Mouse (Mus musculus): ENCODE data around the gene Bglap. TPM values are rescaled to one million over a fixed set of nuclear protein-coding genes. Genes with fewer than 3 reads are reported as not detected.
"Not testable (repeated sequence)": the region's sequence is repeated elsewhere in the genome, so short reads cannot be mapped to it uniquely, and the experiment has no call there.

Gene Bglap
- polyA plus RNA-seq, 1 experiment = not detected

DNA sequence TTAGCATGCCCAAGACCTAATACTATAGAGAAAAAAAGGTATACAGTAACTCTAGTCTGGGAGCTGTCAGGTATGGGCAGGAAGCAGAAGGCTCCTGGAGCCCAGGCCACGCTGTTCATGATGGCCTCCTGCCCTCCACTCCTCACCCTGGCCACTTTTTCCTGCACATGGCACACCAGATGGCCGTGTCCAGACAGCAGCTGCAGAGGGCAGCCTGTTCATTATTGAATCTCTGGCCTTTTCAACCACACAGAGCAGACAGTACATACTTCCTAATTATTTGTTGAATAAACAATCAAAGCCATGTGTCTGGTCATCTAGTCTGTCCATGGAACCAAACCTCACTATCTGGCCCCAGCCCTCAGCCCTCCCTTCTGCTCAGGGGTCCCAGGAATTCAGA lies 14.4 kb upstream of the Bglap start:
- H3K4me3 ChIP-seq (ENCODE audit: insufficient read depth, low read length) = no peak overlapping the region
- H3K27ac ChIP-seq (ENCODE audit: insufficient read depth, low read length) = no peak overlapping the region
- TF ChIP-seq POLR2A (IDR thresholded peaks at IDR 0.05; ENCODE audit: low read depth, low read length) (no peak), CTCF (IDR thresholded peaks at IDR 0.05; ENCODE audit: borderline replicate concordance, insufficient read depth, low read length) (no peak)
- H3K4me1 ChIP-seq (ENCODE audit: control insufficient read depth, insufficient read depth, low read length) = no peaks in the 10 kb centered on the region

DNA sequence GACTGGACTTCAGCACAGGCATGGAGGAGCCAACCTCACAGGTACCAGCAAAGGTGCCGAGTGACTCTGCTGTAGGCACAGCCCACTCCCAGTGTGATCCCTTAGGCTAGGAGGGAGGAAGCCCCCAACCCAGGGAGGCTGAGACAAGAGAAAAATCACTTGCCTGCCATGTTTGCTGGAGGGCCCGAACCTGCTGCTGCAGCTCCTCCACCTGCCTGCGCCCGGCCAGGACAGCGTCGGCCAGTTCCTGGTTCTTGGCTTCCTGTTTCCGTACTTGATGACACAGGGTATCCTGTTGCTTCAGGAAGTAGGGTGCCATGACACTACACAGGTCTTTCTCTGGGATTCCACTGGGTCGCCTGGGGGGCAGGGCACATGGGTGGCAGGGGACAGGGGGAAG lies 11.5 kb upstream of the Bglap start:
- H3K4me1 ChIP-seq (ENCODE audit: control insufficient read depth, insufficient read depth, low read length) = no peaks in the 10 kb centered on the region
- TF ChIP-seq CTCF (IDR thresholded peaks at IDR 0.05; ENCODE audit: borderline replicate concordance, insufficient read depth, low read length) (no peak), POLR2A (IDR thresholded peaks at IDR 0.05; ENCODE audit: low read depth, low read length) (no peak)
- H3K27ac ChIP-seq (ENCODE audit: insufficient read depth, low read length) = no peak overlapping the region
- no peak overlapping the region for H3K4me3 ChIP-seq (ENCODE audit: insufficient read depth, low read length)

DNA sequence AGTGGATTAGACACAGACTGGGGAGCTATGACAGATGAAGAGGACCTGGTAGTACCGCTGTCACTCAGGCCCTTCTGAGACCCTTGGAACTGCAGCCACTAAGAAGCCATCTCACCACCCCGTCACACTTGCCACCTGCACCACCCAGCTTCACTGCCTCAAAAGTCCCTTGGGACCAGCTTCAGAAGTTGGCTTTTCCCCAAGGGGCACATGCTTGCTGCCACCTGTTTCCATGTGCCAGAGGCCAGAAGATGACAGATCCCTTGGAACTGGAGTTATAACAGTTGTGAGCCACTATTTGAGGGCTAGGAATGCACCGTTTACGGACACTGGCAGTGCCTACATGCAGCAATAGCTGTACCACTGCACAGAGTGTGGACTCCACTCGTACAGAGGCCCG lies 11.0 kb upstream of the Bglap start:
- no peak for TF ChIP-seq CTCF (IDR thresholded peaks at IDR 0.05; ENCODE audit: borderline replicate concordance, insufficient read depth, low read length)
- no peak for TF ChIP-seq POLR2A (IDR thresholded peaks at IDR 0.05; ENCODE audit: low read depth, low read length)
- Histone ChIP-seq H3K4me3 (ENCODE audit: insufficient read depth, low read length) (no peak overlapping the region), H3K27ac (ENCODE audit: insufficient read depth, low read length) (no peak overlapping the region), H3K4me1 (ENCODE audit: control insufficient read depth, insufficient read depth, low read length) (no peaks in the 10 kb centered on the region)

DNA sequence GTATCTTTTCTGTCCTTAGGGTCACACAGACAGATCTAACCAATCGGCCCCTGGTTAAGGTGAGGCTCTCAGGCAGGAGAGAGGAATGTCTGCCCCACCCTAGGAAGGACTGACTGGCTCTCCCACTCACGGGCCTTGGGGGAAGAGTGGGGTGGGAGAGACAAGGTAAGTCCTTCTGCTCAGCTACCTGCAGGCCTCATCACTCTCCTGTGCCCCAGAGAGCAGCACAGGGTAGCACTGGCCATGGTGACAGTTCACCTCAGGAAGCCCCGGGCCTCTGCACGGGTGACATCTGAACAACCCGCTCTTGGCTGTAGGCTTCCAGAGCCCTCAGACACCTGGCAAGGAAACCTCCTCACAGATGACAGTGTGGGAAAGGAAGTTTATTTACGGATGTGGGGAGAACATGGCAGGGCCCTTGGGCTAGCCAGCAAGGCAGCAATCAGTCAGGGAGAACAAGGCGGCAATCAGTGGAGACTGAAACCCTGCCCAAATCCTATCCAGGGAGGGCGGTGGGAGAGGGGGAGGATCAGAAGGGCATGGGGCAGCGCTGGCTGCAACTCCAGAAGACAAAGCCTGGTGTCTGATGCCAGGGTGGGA lies 9.6 kb upstream of the Bglap start:
- no peak for TF ChIP-seq CTCF (IDR thresholded peaks at IDR 0.05; ENCODE audit: borderline replicate concordance, insufficient read depth, low read length)
- TF ChIP-seq POLR2A (IDR thresholded peaks at IDR 0.05; ENCODE audit: low read depth, low read length) = no peak
- Histone ChIP-seq H3K4me3 (ENCODE audit: insufficient read depth, low read length) (no peak overlapping the region), H3K27ac (ENCODE audit: insufficient read depth, low read length) (no peak overlapping the region), H3K4me1 (ENCODE audit: control insufficient read depth, insufficient read depth, low read length) (no peaks in the 10 kb centered on the region)

DNA sequence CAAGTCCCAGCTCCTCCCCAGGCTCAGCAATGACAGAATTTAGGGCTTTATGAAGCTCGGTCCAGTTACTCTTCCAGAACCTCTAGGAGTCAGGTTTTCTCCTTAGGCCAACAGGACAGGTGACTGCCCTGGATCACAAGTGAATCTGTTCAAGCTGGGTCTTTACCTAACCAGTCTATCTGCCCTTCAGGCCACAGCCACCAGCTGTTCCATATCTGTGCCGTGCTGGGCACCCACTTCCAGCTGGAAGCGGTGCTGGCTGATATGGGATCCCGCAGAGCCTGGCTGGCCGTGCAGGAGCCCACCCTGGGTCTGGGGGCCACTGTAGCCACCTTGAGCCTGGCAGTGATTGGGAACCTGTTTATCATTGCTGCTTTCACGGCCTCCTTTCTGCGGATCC lies 1.9 kb downstream of the Bglap start:
- not testable (repeated sequence) for H3K4me1 ChIP-seq (ENCODE audit: control insufficient read depth, insufficient read depth, low read length); H3K27ac ChIP-seq (ENCODE audit: insufficient read depth, low read length); H3K4me3 ChIP-seq (ENCODE audit: insufficient read depth, low read length)

DNA sequence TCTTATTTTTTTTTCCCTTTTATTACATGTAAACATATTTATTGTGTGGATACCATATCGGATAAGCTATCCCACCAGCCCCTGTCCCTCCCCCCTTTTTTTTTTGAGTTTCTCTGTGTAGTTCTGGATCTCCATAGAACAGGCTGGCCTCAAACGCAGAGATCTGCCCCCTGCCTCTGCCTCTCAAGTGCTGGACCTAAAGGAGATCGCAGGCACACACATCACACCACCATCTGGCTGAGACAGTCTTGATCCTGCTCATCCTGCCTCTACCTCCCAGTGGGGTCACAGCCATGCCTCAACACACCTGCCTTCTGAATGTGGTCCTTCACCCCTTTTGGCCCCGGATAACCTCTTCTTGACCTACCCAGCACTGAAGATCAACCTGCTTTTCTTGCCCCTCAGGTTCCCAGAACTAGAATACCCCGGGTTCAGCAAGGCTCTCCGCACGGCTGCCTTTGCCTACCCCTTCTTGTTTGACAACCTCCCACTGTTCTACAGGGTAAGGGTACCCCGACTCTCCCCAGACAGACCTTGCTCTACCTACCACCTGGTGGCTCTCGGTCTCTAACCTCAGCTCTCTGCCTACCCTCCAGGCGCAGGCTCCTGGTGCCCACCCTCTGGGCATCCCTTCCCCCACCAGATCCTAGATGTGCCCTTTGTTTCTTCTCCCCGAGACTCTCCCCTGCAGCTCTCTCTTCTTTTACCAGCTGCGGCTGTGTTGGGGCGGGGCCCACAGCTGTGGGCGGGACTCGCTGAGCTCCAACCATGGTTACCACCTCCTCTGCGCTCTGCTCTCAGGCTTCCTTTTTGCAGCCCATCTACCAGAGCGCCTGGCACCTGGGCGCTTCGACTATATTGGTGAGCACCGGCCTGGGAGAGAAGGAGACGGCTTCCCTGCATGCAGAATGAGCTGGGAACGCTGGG lies 2.6 kb downstream of the Bglap start:
- H3K27ac ChIP-seq (ENCODE audit: insufficient read depth, low read length) = not testable (repeated sequence)

DNA sequence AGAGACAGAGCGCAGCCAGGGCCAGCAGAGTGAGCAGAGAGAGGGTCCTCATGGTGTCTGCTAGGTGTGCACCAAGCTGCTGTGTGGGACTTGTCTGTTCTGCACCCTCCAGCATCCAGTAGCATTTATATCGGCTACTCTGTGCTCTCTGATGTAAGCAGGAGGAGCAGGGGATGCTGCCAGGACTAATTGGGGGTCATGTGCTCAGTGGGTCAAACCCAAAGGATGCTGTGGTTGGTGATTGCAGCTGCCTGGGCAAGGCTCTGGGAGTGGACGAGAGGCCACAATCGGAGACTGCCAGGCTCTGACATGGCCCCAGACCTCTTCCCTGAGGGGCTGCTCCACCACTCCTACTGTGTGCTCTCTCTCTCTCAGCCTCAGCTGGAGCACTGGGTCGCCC lies 5.7 kb downstream of the Bglap start, which contains the start of gene Bglap2:
Bglap2 (minus strand) TSS at position 101 of the 400 bp plus-strand sequence.
- not testable (repeated sequence) for H3K4me1 ChIP-seq (ENCODE audit: control insufficient read depth, insufficient read depth, low read length); H3K27ac ChIP-seq (ENCODE audit: insufficient read depth, low read length)

More for the DNA sequence above, 2.6 kb downstream of the Bglap start:
- not testable (repeated sequence) for H3K4me3 ChIP-seq (ENCODE audit: insufficient read depth, low read length); H3K4me1 ChIP-seq (ENCODE audit: control insufficient read depth, insufficient read depth, low read length)

DNA sequence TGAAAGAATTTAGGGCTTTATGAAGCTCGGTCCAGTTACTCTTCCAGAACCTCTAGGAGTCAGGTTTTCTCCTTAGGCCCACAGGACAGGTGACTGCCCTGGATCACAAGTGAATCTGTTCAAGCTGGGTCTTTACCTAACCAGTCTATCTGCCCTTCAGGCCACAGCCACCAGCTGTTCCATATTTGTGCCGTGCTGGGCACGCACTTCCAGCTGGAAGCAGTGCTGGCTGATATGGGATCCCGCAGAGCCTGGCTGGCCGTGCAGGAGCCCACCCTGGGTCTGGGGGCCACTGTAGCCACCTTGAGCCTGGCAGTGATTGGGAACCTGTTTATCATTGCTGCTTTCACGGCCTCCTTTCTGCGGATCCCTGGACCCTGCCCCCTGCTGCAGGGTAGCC lies 7.6 kb downstream of the Bglap start:
- not testable (repeated sequence) for H3K4me3 ChIP-seq (ENCODE audit: insufficient read depth, low read length); H3K27ac ChIP-seq (ENCODE audit: insufficient read depth, low read length); H3K4me1 ChIP-seq (ENCODE audit: control insufficient read depth, insufficient read depth, low read length)

More for the DNA sequence above, 5.7 kb downstream of the Bglap start, which contains the start of gene Bglap2:
- H3K4me3 ChIP-seq (ENCODE audit: insufficient read depth, low read length) = not testable (repeated sequence)

DNA sequence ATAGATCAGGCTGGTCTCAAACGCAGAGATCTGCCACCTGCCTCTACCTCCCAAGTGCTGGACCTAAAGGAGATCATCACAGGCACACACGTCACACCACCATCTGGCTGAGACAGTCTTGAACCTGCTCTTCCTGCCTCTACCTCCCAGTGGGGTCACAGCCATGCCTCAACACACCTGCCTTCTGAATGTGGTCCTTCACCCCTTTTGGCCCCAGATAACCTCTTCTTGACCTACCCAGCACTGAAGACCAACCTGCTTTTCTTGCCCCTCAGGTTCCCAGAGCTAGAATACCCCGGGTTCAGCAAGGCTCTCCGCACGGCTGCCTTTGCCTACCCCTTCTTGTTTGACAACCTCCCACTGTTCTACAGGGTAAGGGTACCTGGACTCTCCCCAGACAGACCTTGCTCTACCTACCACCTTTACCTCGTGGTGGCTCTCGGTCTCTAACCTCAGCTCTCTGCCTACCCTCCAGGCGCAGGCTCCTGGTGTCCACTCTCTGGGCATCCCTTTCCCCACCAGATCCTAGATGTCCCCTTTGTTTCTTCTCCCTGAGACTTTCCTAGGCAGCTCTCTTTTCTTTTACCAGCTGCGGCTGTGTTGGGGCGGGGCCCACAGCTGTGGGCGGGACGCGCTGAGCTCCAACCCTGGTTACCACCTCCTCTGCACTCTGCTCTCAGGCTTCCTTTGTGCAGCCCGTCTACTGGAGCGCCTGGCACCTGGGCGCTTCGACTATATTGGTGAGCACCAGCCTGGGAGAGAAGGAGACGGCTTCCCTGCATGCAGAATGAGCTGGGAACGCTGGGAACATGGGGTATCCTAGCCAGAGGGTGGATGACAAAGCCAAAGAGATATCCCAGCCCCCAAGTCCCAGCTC lies 8.3 kb downstream of the Bglap start:
- not testable (repeated sequence) for H3K4me3 ChIP-seq (ENCODE audit: insufficient read depth, low read length); H3K4me1 ChIP-seq (ENCODE audit: control insufficient read depth, insufficient read depth, low read length); H3K27ac ChIP-seq (ENCODE audit: insufficient read depth, low read length)

DNA sequence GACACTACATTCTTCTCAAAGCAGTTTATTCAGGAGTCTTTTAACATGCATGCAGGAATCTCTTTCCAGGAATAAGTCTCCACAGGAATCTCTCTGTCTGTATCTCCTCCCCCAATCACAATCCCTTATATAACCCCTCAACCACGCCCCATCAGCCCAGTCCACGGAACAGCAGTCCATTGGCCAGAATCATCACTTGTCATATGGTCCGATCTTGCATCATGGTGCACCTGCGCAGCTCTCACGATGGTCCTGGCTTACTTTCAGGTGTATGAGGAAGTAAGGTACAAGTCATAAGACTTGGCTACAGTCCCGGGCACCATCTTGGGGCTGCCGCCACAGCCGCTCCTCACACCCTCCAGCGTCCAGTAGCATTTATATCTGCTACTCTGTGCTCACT lies 11.6 kb downstream of the Bglap start, which contains the start of gene Bglap3:
Bglap3 (minus strand) TSS at position 101 of the 400 bp plus-strand sequence.
- H3K4me1 ChIP-seq (ENCODE audit: control insufficient read depth, insufficient read depth, low read length); H3K4me3 ChIP-seq (ENCODE audit: insufficient read depth, low read length); H3K27ac ChIP-seq (ENCODE audit: insufficient read depth, low read length): not testable (repeated sequence)

DNA sequence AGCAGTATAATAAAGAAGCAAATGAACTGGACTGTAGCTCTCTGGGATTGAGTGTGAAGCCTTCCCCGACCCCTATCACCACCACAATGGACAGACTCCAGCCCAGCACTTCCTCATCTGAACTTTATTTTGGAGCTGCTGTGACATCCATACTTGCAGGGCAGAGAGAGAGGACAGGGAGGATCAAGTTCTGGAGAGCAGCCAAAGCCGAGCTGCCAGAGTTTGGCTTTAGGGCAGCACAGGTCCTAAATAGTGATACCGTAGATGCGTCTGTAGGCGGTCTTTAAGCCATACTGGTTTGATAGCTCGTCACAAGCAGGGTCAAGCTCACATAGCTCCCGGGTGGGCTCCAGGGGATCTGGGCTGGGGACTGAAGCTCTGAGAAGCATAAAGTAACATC lies 15.8 kb downstream of the Bglap start:
- not testable (repeated sequence) for H3K4me3 ChIP-seq (ENCODE audit: insufficient read depth, low read length); H3K4me1 ChIP-seq (ENCODE audit: control insufficient read depth, insufficient read depth, low read length); H3K27ac ChIP-seq (ENCODE audit: insufficient read depth, low read length)

DNA sequence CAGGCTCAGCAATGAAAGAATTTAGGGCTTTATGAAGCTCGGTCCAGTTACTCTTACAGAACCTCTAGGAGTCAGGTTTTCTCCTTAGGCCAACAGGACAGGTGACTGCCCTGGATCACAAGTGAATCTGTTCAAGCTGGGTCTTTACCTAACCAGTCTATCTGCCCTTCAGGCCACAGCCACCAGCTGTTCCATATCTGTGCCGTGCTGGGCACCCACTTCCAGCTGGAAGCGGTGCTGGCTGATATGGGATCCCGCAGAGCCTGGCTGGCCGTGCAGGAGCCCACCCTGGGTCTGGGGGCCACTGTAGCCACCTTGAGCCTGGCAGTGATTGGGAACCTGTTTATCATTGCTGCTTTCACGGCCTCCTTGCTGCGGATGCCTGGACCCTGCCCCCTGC lies 16.7 kb downstream of the Bglap start:
- H3K4me1 ChIP-seq (ENCODE audit: control insufficient read depth, insufficient read depth, low read length); H3K27ac ChIP-seq (ENCODE audit: insufficient read depth, low read length); H3K4me3 ChIP-seq (ENCODE audit: insufficient read depth, low read length): not testable (repeated sequence)

DNA sequence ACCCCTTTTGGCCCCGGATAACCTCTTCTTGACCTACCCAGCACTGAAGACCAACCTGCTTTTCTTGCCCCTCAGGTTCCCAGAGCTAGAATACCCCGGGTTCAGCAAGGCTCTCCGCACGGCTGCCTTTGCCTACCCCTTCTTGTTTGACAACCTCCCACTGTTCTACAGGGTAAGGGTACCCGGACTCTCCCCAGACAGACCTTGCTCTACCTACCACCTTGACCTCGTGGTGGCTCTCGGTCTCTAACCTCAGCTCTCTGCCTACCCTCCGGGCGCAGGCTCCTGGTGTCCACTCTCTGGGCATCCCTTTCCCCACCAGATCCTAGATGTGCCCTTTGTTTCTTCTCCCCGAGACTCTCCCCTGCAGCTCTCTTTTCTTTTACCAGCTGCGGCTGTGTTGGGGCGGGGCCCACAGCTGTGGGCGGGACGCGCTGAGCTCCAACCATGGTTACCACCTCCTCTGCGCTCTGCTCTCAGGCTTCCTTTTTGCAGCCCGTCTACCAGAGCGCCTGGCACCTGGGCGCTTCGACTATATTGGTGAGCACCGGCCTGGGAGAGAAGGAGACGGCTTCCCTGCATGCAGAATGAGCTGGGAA lies 17.3 kb downstream of the Bglap start:
- not testable (repeated sequence) for H3K4me3 ChIP-seq (ENCODE audit: insufficient read depth, low read length); H3K27ac ChIP-seq (ENCODE audit: insufficient read depth, low read length); H3K4me1 ChIP-seq (ENCODE audit: control insufficient read depth, insufficient read depth, low read length)

Measured in embryonic fibroblast, embryonic 13.5 days (primary cell).